Mouse (Mus musculus) forebrain, embryonic 13.5 days (tissue): ENCODE results near the gene Atp6v1e1. TPM values are rescaled to one million over a fixed set of nuclear protein-coding genes. Genes with fewer than 3 reads are reported as not detected.
"Not testable (repeated sequence)": the region's sequence is repeated elsewhere in the genome, so short reads cannot be mapped to it uniquely, and the experiment has no call there.

Experiments
- ATAC-seq: fragments of 200-750 bp; cut with Nextera tagmentation; 2 replicates; pipeline ENCODE4 v1.8.0; 2017
- H3K27ac ChIP-seq: fragments of 300-500 bp; sonication (generic); 2 replicates; pipeline ENCODE4 v1.5.1; 2015; ENCODE audit warnings: inconsistent platforms, mild to moderate bottlenecking, moderate library complexity
- H3K27me3 ChIP-seq: fragments of 300-500 bp; sonication (generic); 2 replicates; pipeline ENCODE4 v1.6.1; 2015; ENCODE audit warnings: mild to moderate bottlenecking, inconsistent platforms
- H3K36me3 ChIP-seq: fragments of 300-500 bp; sonication (generic); 2 replicates; pipeline ENCODE4 v1.6.1; 2015; ENCODE audit warnings: mild to moderate bottlenecking, inconsistent platforms; ENCODE audit not compliant: poor library complexity, severe bottlenecking
- H3K4me1 ChIP-seq: fragments of 300-500 bp; sonication (generic); 2 replicates; pipeline ENCODE4 v1.6.1; 2015; ENCODE audit warnings: inconsistent platforms
- H3K4me2 ChIP-seq: fragments of 300-500 bp; sonication (generic); 2 replicates; pipeline ENCODE4 v1.6.1; 2015; ENCODE audit warnings: inconsistent platforms, mild to moderate bottlenecking, moderate library complexity
- H3K4me3 ChIP-seq: fragments of 300-500 bp; sonication (generic); 2 replicates; pipeline ENCODE4 v1.5.1; 2015; ENCODE audit warnings: mild to moderate bottlenecking, inconsistent platforms
- H3K9ac ChIP-seq: fragments of 300-500 bp; sonication (generic); 2 replicates; pipeline ENCODE4 v1.6.1; 2015; ENCODE audit warnings: mild to moderate bottlenecking, inconsistent platforms
- H3K9me3 ChIP-seq: fragments of 300-500 bp; sonication (generic); replicated peaks from 2 replicates; pipeline ENCODE4 v1.6.1; 2016; ENCODE audit warnings: inconsistent platforms
- WGBS: fragments of 180-500 bp; shearing (Covaris S2); methylation state at CpG from one replicate; pipeline ENCODE4 v1.1.7; 2015; 5-methylcytosine and 5-hydroxymethylcytosine counted together
- polyA plus RNA-seq: library from polyadenylated mRNA; unstranded; fragments of >200 nt; fragmentation: Nextera tagmentation; extraction: Ambion mirVana; gene quantifications from 2 replicates; pipeline ENCODE4 v1.2.1, GENCODE M21; 2015

Gene Atp6v1e1
- polyA plus RNA-seq, 1 experiment from 2014 or later, result 196 TPM

GRCm38 (mm10) chr6:120835474-120836374 is 13.1 kb upstream of the Atp6v1e1 start, which contains the start of gene Bcl2l13:
Bcl2l13 (plus strand) TSS chr6:120836212.
- 6% methylated on average over 33 of the region's 40 CpGs for WGBS
- H3K27me3 ChIP-seq, result no peaks in the 10 kb centered on the region
- H3K27ac ChIP-seq, result peak within 1 kb of the TSS; percentile 87
- peak; percentile 95 for ATAC-seq
- H3K9me3 ChIP-seq, result no peaks in the 10 kb centered on the region; the same call in 1 of the 2 replicates
- peak within 1 kb of the TSS; percentile 83 for H3K4me3 ChIP-seq
- H3K4me2 ChIP-seq, result peak within 1 kb of the TSS; percentile 73
- H3K9ac ChIP-seq, result peak within 1 kb of the TSS; percentile 89
- H3K36me3 ChIP-seq, result peaks cover 8% of the 10 kb centered on the region; the same call in 1 of the 2 replicates
- peaks cover 15% of the 10 kb centered on the region for H3K4me1 ChIP-seq

GRCm38 (mm10) chr6:120834766-120835321 is 12.3 kb upstream of the Atp6v1e1 start:
- no peak for ATAC-seq
- 0 out of 2 replicates have a peak, but pooled peaks cover 8% of the 10 kb centered on the region for H3K36me3 ChIP-seq
- no peak overlapping the region for H3K4me2 ChIP-seq
- no peak overlapping the region for H3K27ac ChIP-seq
- H3K4me3 ChIP-seq, result no peak overlapping the region
- WGBS, result 94% methylated on average over 4 of the region's 4 CpGs
- H3K9ac ChIP-seq, result no peak overlapping the region
- H3K9me3 ChIP-seq, result no peaks in the 10 kb centered on the region; the same call in 1 of the 2 replicates
- no peaks in the 10 kb centered on the region for H3K27me3 ChIP-seq
- H3K4me1 ChIP-seq, result peaks cover 15% of the 10 kb centered on the region

- Histone ChIP-seq H3K4me1 (peaks cover 9% of the 10 kb centered on the region), H3K4me3 (no peak overlapping the region), H3K9me3 (no peaks in the 10 kb centered on the region), H3K27me3 (peaks cover 11% of the 10 kb centered on the region; the same call in 1 of the 2 replicates), H3K9ac (no peak overlapping the region), H3K4me2 (no peak overlapping the region), H3K27ac (no peak overlapping the region), H3K36me3 (no peaks in the 10 kb centered on the region)
- no peak for ATAC-seq
- 82% methylated on average over 4 of the region's 4 CpGs for WGBS
Measured at GRCm38 (mm10) chr6:120832097-120832496, 9.5 kb upstream of the Atp6v1e1 start.

GRCm38 (mm10) chr6:120830866-120831608 is 8.4 kb upstream of the Atp6v1e1 start:
- H3K27ac ChIP-seq, result no peak overlapping the region
- peaks cover 11% of the 10 kb centered on the region; the same call in 1 of the 2 replicates for H3K27me3 ChIP-seq
- no peaks in the 10 kb centered on the region for H3K36me3 ChIP-seq
- no peak overlapping the region for H3K9ac ChIP-seq
- H3K9me3 ChIP-seq, result no peaks in the 10 kb centered on the region
- H3K4me2 ChIP-seq, result no peak overlapping the region
- WGBS, result 59% methylated on average over 4 of the region's 4 CpGs
- H3K4me3 ChIP-seq, result no peak overlapping the region
- H3K4me1 ChIP-seq, result peaks cover 4% of the 10 kb centered on the region; the same call in 1 of the 2 replicates
- no peak for ATAC-seq

GRCm38 (mm10) chr6:120830056-120830455 is 7.5 kb upstream of the Atp6v1e1 start:
- Histone ChIP-seq H3K27me3 (peaks cover 11% of the 10 kb centered on the region; the same call in 1 of the 2 replicates), H3K27ac (no peak overlapping the region), H3K9me3 (no peaks in the 10 kb centered on the region), H3K4me2 (no peak overlapping the region), H3K9ac (no peak overlapping the region), H3K4me3 (no peak overlapping the region), H3K4me1 (no peaks in the 10 kb centered on the region), H3K36me3 (no peaks in the 10 kb centered on the region)
- WGBS, result 43% methylated on average over 1 of the region's 1 CpGs
- ATAC-seq, result no peak

GRCm38 (mm10) chr6:120822937-120823614 is 483 bp upstream of the Atp6v1e1 start:
- peaks cover 13% of the 10 kb centered on the region for H3K36me3 ChIP-seq
- H3K4me1 ChIP-seq, result peaks cover 20% of the 10 kb centered on the region
- WGBS, result 69% methylated on average over 10 of the region's 10 CpGs
- H3K4me2 ChIP-seq, result peak overlapping the region; percentile 84
- ATAC-seq, result peak; percentile 50
- H3K9me3 ChIP-seq, result no peaks in the 10 kb centered on the region
- peak overlapping the region; percentile 96 for H3K4me3 ChIP-seq
- no peak overlapping the region; the same call in 1 of the 2 replicates for H3K27ac ChIP-seq
- H3K9ac ChIP-seq, result no peak overlapping the region
- peaks cover 6% of the 10 kb centered on the region; the same call in 1 of the 2 replicates for H3K27me3 ChIP-seq

- 58% methylated on average over 5 of the region's 5 CpGs for WGBS
- Histone ChIP-seq H3K36me3 (peaks cover 24% of the 10 kb centered on the region), H3K4me3 (peak overlapping the region; percentile 96), H3K9me3 (no peaks in the 10 kb centered on the region), H3K27me3 (no peaks in the 10 kb centered on the region), H3K4me2 (peak overlapping the region; percentile 84), H3K27ac (no peak overlapping the region), H3K9ac (peak overlapping the region; percentile 83), H3K4me1 (peaks cover 20% of the 10 kb centered on the region)
- no peak for ATAC-seq
Measured at GRCm38 (mm10) chr6:120821715-120822114, 878 bp downstream of the Atp6v1e1 start.

GRCm38 (mm10) chr6:120820941-120821340 is 1.7 kb downstream of the Atp6v1e1 start:
- ATAC-seq, result no peak
- WGBS, result 86% methylated on average over 1 of the region's 1 CpGs
- H3K9me3 ChIP-seq, result no peaks in the 10 kb centered on the region
- peak overlapping the region; percentile 84 for H3K4me2 ChIP-seq
- H3K36me3 ChIP-seq, result peaks cover 24% of the 10 kb centered on the region
- no peak overlapping the region for H3K9ac ChIP-seq
- peaks cover 20% of the 10 kb centered on the region for H3K4me1 ChIP-seq
- H3K27ac ChIP-seq, result no peak overlapping the region
- H3K4me3 ChIP-seq, result no peak overlapping the region
- H3K27me3 ChIP-seq, result no peaks in the 10 kb centered on the region

- Histone ChIP-seq H3K4me1 (peaks cover 20% of the 10 kb centered on the region), H3K27me3 (no peaks in the 10 kb centered on the region), H3K4me2 (no peak overlapping the region), H3K27ac (no peak overlapping the region), H3K36me3 (peaks cover 24% of the 10 kb centered on the region), H3K9me3 (no peaks in the 10 kb centered on the region), H3K9ac (no peak overlapping the region), H3K4me3 (no peak overlapping the region)
- no peak for ATAC-seq
- WGBS, result 90% methylated on average over 5 of the region's 5 CpGs
Measured at GRCm38 (mm10) chr6:120820144-120820543, 2.4 kb downstream of the Atp6v1e1 start.

- ATAC-seq, result no peak
- H3K4me3 ChIP-seq, result no peak overlapping the region
- no peak overlapping the region for H3K9ac ChIP-seq
- H3K27me3 ChIP-seq, result no peaks in the 10 kb centered on the region
- H3K27ac ChIP-seq, result no peak overlapping the region
- H3K36me3 ChIP-seq, result peaks cover 24% of the 10 kb centered on the region
- H3K9me3 ChIP-seq, result no peaks in the 10 kb centered on the region
- H3K4me1 ChIP-seq, result peaks cover 20% of the 10 kb centered on the region
- 93% methylated on average over 2 of the region's 2 CpGs for WGBS
- no peak overlapping the region for H3K4me2 ChIP-seq
Measured at GRCm38 (mm10) chr6:120819294-120819693, 3.3 kb downstream of the Atp6v1e1 start.

- H3K4me2 ChIP-seq, ATAC-seq, H3K27ac ChIP-seq, H3K9me3 ChIP-seq, H3K9ac ChIP-seq, H3K27me3 ChIP-seq, H3K4me3 ChIP-seq, H3K4me1 ChIP-seq: not testable (repeated sequence)
- over 99% methylated on average over 10 of the region's 10 CpGs for WGBS
- peaks cover 52% of the 10 kb centered on the region for H3K36me3 ChIP-seq
Measured at GRCm38 (mm10) chr6:120811999-120812398, 10.6 kb downstream of the Atp6v1e1 start.
